Mouse (Mus musculus) liver, embryonic 14.5 days (tissue): ENCODE measurements at regions not wholly inside any gene's neighbourhood (a gene's known extent, or its start where the extent isn't known, plus 50 kb on each side); places are given as distances from the start of the nearest gene placed in this dataset.
"Not testable (repeated sequence)": the region's sequence is repeated elsewhere in the genome, so short reads cannot be mapped to it uniquely, and the experiment has no call there.

Source experiments
- ATAC-seq: fragments of 200-750 bp; cut with Nextera tagmentation; 2 replicates; pipeline ENCODE4 v1.8.0; 2017; ENCODE audit warnings: moderate number of reproducible peaks, mild to moderate bottlenecking, moderate library complexity; ENCODE audit not compliant: insufficient read depth
- DNase-seq, 3 experiments: peaks; one replicate each; pipeline ENCODE4 v3.0.0-alpha.2; 2012 to 2013; ENCODE audit warnings: low read depth in 3 of 3, low spot score in 3 of 3
- H3K27ac ChIP-seq: fragments of 300-500 bp; sonication (generic); 2 replicates; pipeline ENCODE4 v1.5.1; 2014; ENCODE audit warnings: moderate library complexity, mild to moderate bottlenecking, control low read depth, inconsistent platforms
- H3K27me3 ChIP-seq: fragments of 300-500 bp; sonication (generic); 2 replicates; pipeline ENCODE4 v1.6.1; 2014; ENCODE audit warnings: mild to moderate bottlenecking, low read length, moderate library complexity; ENCODE audit not compliant: control insufficient read depth, insufficient read depth
- H3K36me3 ChIP-seq: fragments of 300-500 bp; sonication (generic); replicated peaks from 2 replicates; pipeline ENCODE4 v1.6.1; 2014; ENCODE audit warnings: low read depth; ENCODE audit not compliant: control insufficient read depth, insufficient read depth
- H3K4me1 ChIP-seq, 2 experiments: fragments of 200-500 bp in 1 of 2; fragments of 300-500 bp in 1 of 2; sonication (generic) in 1 of 2; replicated peaks; 2 replicates each; pipeline ENCODE4 v1.6.1; 2012 to 2014; ENCODE audit warnings: antibody characterized with exemption in 1 of 2, inconsistent platforms in 1 of 2, low read length in 1 of 2; ENCODE audit not compliant: control insufficient read depth in 2 of 2, insufficient read depth in 2 of 2
- H3K4me2 ChIP-seq: fragments of 300-500 bp; sonication (generic); 2 replicates; pipeline ENCODE4 v1.6.1; 2014; ENCODE audit warnings: low read depth, mild to moderate bottlenecking, control low read depth, moderate library complexity
- H3K4me3 ChIP-seq, 2 experiments: fragments of 200-500 bp in 1 of 2; fragments of 300-500 bp in 1 of 2; sonication (generic) in 1 of 2; 2 replicates each; pipeline ENCODE4 v1.5.1; 2012 to 2014; ENCODE audit warnings: low read depth in 2 of 2, low read length in 2 of 2, mild to moderate bottlenecking in 2 of 2, control low read depth in 1 of 2, inconsistent platforms in 1 of 2, moderate library complexity in 1 of 2; ENCODE audit not compliant: insufficient read depth in 1 of 2
- H3K9ac ChIP-seq: fragments of 300-500 bp; sonication (generic); replicated peaks from 2 replicates; pipeline ENCODE4 v1.6.1; 2014; ENCODE audit warnings: mild to moderate bottlenecking, control low read depth, moderate library complexity
- H3K9me3 ChIP-seq: fragments of 300-500 bp; sonication (generic); 2 replicates; pipeline ENCODE4 v1.6.1; 2016; ENCODE audit warnings: low read length, mixed read lengths; ENCODE audit not compliant: control insufficient read depth
- CTCF ChIP-seq: IDR thresholded peaks from 2 replicates; pipeline ENCODE4 v1.5.1; 2016; ENCODE audit warnings: antibody characterized with exemption, low read depth, control low read depth
- EP300 ChIP-seq: IDR thresholded peaks from 2 replicates; pipeline ENCODE4 v1.6.1; 2016; ENCODE audit warnings: antibody characterized with exemption, low read depth
- WGBS: fragments of 180-500 bp; shearing (Covaris S2); extraction: QIAGEN DNeasy Blood & Tissue Kit; methylation state at CpG from one replicate; pipeline ENCODE4 v1.1.7; 2014; ENCODE audit not compliant: insufficient replicate concordance; 5-methylcytosine and 5-hydroxymethylcytosine counted together

GRCm38 (mm10) chr13:107552165-107552564, 492.1 kb upstream of the Smim15 start:
- TF ChIP-seq EP300 (no peak), CTCF (no peak)
- DNase-seq (no peak), ATAC-seq (no peak)
- H3K27ac ChIP-seq: no peak overlapping the region
- no peak overlapping the region for H3K4me2 ChIP-seq
- H3K9ac ChIP-seq: no peak overlapping the region
- no peak overlapping the region for H3K4me3 ChIP-seq
- H3K9me3 ChIP-seq: no peaks in the 10 kb centered on the region
- no peaks in the 10 kb centered on the region for H3K4me1 ChIP-seq
- WGBS: 64% methylated on average over 4 of the region's 4 CpGs
- H3K36me3 ChIP-seq: no peaks in the 10 kb centered on the region
- H3K27me3 ChIP-seq: no peaks in the 10 kb centered on the region

DNA sequence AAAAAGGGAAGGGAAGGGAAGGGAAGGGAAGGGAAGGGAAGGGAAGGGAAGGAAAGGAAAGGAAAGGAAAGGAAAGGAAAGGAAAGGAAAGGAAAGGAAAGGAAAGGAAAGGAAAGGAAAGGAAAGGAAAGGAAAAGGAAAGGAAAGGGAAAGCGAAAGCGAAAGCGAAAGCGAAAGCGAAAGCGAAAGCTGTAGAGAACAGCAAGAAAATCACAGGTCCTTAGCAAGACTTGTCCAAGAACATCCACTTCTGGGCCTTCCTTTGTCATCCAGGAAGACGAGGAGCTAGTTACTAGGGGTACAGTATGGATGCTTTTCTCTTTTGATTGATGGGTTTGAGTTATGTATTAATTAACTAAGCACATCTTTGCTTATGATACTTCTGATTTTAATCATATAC, 494.3 kb upstream of the Smim15 start:
- 85% methylated on average over 7 of the region's 7 CpGs for WGBS
- H3K27me3 ChIP-seq, H3K9ac ChIP-seq, H3K9me3 ChIP-seq, H3K36me3 ChIP-seq, H3K27ac ChIP-seq, DNase-seq, H3K4me1 ChIP-seq, ATAC-seq, H3K4me3 ChIP-seq, H3K4me2 ChIP-seq: not testable (repeated sequence)

GRCm38 (mm10) chr13:107547073-107547472, 497.2 kb upstream of the Smim15 start:
- H3K36me3 ChIP-seq: no peaks in the 10 kb centered on the region
- no peaks in the 10 kb centered on the region for H3K4me1 ChIP-seq
- ATAC-seq (no peak), DNase-seq (no peak)
- no peak overlapping the region for H3K9ac ChIP-seq
- no peak overlapping the region for H3K4me3 ChIP-seq
- no peaks in the 10 kb centered on the region for H3K9me3 ChIP-seq
- no peak overlapping the region for H3K4me2 ChIP-seq
- WGBS: 73% methylated on average over 7 of the region's 7 CpGs
- no peak for TF ChIP-seq EP300
- TF ChIP-seq CTCF: no peak
- no peak overlapping the region for H3K27ac ChIP-seq
- H3K27me3 ChIP-seq: no peaks in the 10 kb centered on the region

DNA sequence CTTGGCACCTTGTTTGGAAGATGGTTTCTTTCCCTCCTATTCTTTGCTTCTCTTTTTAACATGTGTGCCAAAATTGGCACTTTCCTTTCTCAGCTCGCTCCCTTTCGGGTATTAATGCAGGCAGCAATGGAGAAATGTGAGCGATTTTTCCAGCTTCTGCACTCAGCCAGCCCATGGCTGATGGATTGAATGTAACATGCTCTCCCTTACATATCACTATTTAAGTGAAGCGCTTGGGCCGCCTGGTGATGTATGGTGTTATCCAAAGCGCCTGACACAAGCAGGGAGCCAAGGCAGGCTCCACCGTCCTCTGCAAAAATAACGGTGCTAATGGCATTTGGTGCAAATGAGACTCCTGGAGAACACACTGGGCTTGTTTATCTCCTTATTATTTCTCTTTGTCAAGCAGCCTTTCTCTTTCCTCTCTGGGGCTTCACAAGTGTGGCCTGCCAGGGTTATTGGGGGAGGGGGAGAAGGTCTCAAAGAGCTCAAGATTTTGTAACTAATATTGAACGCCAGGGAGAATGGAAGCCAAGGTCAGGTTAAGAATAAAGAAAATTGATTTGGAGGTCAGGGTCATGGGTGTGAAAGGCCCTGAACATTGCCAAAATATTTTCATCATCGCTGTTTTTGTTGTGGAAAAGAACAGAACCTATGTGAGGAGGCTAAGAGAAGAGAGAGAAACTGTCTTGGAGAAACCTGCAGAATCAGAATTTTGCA, 497.9 kb upstream of the Smim15 start:
- Histone ChIP-seq H3K4me1 (no peaks in the 10 kb centered on the region), H3K4me2 (no peak overlapping the region), H3K9me3 (no peaks in the 10 kb centered on the region), H3K36me3 (no peaks in the 10 kb centered on the region), H3K4me3 (no peak overlapping the region), H3K9ac (no peak overlapping the region), H3K27ac (no peak overlapping the region), H3K27me3 (no peaks in the 10 kb centered on the region)
- TF ChIP-seq CTCF: no peak
- no peak for TF ChIP-seq EP300
- DNase-seq (no peak), ATAC-seq (no peak)
- 67% methylated on average over 10 of the region's 10 CpGs for WGBS

DNA sequence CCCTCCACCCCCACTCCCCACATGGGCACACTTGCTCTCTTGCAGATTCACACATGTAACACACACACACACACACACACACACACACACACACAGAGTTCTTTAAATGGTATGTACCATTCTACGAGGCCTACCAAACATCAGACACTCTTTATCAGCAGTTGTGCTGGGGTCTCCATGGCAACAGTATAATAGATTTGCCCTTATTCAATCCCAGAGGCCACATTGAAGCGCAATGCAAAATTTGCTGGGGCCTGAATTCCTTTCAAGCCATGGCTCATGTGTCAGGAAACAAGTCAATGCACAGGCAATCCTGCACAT, 502.7 kb upstream of the Smim15 start:
- H3K4me2 ChIP-seq: no peak overlapping the region
- 52% methylated on average over 2 of the region's 2 CpGs for WGBS
- no peak overlapping the region for H3K4me3 ChIP-seq
- no peak overlapping the region for H3K27ac ChIP-seq
- no peaks in the 10 kb centered on the region for H3K27me3 ChIP-seq
- no peaks in the 10 kb centered on the region for H3K9me3 ChIP-seq
- DNase-seq: no peak
- no peak for ATAC-seq
- TF ChIP-seq EP300 (no peak), CTCF (no peak)
- H3K4me1 ChIP-seq: no peaks in the 10 kb centered on the region
- no peaks in the 10 kb centered on the region for H3K36me3 ChIP-seq
- H3K9ac ChIP-seq: no peak overlapping the region
